Mouse (Mus musculus): ENCODE data around the gene Lmln. TPM values are rescaled to one million over a fixed set of nuclear protein-coding genes. Genes with fewer than 3 reads are reported as not detected.
"Not testable (repeated sequence)": the region's sequence is repeated elsewhere in the genome, so short reads cannot be mapped to it uniquely, and the experiment has no call there.

Lmln gene
- 1 to 10 TPM; 1.2 to 4.1 (median 2.2) TPM for total RNA-seq (2022)

DNA sequence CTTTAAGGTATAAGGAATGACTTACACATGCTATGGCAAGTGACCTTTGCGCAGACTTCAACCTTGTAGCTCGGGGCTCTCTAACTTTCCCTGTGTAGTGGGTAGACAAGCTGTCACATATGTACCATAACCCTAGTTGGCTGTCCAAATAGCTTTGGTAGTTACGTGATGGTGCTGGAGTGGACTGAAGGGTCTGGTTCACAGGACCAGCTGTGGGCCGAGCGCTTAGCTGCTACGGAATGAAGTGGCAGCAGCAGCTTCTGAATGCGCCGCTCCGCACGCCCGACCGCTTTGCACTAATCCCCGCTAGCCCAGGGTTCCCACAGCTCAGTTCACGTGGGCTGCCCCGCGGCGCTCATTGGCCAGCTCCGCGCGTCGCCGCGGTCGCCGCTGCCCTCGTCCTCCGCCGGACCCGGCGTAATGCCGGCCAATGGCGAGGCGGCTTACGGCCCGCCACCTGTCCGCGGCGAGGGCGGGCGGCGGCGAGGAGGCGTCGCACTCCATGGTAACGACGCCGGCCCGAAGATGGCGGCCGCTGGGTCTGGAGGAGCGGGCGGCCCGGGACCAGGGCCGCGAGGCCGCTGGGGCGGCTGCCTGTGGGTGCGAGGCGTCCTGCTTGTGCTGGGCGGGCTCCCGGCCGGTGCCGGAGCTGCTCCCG lies at the start of gene Lmln:
Gene Lmln (plus strand): TSS at position 498 of the 658 bp plus-strand sequence.
- DNase-seq (ENCODE audit: low spot score in 2 of 2), result peak; percentile 78 to 86

DNA sequence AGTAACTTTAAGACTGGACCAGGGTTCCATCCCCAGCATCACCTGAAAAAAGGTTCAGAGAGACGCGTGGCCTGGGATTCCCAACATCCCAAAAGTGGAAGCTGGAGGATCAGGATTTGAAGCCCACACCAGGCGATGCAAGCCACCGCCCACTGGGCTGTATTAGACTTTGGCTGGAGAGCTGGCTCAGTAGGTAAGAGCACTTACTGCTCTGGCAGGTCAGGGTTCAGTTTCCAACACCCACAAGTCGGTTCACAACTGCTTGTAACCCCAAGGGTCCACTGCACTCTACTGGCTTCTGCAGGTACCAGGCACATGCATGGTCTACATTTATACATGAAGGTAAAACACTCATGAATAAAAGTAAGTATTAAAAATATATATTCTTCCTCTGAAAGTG lies 48.5 kb upstream of the Lmln start:
- DNase-seq (ENCODE audit: low spot score in 2 of 2), result no peak

DNA sequence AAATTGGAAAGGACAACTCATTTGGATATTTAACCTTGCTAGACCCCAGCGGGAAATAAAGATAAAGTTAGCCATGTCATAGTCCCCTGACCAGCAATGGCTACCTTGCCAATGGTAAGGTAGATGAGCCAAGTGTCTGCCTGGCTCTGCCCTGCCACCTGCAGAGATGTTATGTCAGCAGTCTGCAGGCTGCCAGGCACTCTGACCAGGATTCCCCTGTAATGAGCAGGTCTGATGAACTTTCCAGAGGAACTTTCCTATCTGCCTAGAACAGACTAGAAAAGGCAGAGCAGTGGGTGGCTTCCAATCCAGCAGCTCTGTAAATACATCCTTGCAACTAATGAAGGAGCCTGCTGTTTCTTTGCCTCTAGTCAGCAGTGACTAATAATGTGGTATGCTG lies 47.4 kb upstream of the Lmln start:
- peak in 1 of 2 experiments; percentile 24 for DNase-seq (ENCODE audit: low spot score in 2 of 2)

DNA sequence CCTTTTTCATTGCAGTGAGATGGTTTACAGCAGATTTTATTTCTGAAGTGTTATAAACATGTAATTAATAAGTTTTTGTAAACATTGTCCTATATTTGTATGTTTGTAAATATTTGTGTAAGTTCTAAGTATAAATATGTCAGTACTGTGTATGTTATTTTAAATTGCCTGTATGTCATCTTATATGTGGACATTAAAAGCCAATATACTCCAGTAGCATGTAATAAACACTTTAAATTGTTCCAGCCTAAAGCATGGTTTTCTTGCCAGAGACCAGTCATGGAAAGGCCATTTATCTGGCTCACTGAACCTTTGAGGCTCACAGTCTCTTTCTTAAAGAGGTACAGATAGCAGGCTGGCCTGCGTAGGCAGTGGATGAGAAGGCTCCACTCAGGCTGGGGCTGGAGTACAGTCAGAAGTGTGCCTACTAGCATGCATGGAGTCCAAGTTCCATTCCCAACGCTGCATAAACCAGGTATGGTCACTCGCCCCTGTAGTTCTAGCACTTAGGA lies 46.9 kb upstream of the Lmln start:
- DNase-seq (ENCODE audit: low spot score in 2 of 2), result no peak

DNA sequence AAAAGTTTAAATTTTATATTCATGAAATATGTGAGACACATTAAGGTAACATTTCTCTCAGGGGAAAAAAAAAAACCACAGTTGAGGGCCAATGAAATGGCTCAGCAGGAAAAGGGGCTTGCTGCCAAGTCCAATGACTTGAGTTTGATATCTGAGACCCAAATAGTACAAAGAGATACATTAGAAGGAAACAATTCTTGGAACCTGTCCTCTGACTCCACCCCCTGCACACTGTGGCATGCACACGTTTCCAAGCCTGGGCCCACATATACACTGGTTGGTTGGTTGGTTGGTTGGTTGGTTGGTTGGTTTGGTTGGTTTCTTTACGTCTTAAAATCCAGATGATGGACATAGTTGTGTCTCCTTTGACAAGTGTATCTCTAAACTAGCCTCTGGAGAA lies 46.3 kb upstream of the Lmln start:
- no peak for DNase-seq (ENCODE audit: low spot score in 2 of 2)

DNA sequence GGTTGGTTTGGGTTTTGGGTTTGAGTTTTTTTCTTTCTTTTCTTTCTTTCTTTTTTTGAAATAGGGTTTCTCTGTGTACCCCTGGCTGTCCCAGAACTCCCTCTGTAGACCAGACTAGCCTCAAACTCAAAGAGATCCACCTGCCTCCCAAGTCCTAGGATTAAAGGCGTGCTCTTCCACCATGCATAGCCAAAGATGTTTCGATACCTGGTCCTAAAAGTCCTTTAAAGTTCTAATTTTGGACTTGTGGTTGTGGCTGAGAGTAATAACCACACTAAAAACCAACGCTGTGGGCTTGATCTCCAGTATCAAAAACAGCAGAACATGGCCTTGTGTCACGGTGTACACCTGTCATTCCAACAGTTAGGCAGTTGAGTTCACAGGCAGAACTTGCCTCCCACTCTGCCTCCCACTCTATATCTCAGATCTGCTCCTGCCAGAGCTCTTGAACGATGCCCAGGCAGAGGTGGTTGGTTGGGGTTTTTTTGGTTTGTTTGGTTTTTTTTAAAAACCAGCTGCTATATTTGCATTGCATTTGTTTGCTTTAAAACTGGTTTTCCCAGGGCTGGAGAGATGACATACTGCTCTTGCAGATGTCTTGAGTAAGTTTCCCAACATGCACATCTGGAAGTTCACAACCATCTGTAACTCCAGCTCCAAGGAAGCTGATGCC lies 44.5 kb upstream of the Lmln start:
- DNase-seq (ENCODE audit: low spot score in 2 of 2), result no peak

DNA sequence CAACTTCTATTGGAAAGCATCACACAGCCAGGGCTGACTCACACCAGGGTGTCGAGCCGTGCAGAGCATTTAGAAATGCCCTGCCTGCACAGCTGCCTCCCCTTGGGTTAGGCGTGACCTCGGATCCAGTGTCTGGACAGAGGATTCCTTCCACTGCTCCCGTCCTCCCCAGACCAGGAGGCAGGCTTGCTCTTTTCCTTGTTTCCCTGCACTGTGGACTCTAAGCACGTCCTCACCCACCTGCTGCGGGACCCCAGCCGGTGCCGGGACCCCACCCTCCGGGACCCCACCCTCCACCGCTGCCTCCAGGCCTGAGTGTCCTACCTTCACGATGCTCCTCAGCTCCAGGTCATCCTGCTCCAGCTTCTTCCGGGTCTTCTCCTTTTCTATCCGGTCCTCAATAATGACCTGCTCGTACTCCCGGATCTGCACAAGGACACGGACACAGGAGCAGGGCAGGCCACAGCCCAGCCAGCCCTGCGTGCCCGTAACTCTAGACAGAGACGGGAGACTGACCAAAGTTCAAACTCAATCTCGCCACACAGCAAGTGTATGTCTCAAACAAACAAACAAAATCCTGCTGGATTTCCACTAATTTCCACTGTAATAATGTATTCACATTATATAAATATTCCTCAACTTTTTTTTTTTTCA lies 43.1 kb upstream of the Lmln start:
- DNase-seq (ENCODE audit: low spot score in 2 of 2), result peak; percentile 17 to 20

DNA sequence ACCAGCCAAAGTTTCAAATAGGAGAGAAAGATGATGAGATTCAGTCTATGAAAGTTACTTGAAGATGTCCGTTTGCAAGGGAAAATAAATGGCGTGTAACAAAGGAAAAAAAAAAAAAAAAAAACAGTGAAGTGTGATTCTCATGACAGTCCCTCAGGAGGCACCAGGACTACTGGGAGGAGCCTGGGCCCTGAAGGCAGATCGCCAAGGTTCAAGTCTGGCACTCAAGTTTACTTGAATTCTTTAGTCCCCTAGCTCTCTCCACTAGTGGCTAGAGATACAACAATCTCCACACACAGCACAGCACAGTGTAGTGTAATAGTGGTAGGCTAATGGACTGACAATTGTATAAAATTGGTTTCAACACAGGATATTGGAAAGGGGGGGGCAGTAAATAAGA lies 40.9 kb upstream of the Lmln start:
- DNase-seq (ENCODE audit: low spot score in 2 of 2), result no peak

DNA sequence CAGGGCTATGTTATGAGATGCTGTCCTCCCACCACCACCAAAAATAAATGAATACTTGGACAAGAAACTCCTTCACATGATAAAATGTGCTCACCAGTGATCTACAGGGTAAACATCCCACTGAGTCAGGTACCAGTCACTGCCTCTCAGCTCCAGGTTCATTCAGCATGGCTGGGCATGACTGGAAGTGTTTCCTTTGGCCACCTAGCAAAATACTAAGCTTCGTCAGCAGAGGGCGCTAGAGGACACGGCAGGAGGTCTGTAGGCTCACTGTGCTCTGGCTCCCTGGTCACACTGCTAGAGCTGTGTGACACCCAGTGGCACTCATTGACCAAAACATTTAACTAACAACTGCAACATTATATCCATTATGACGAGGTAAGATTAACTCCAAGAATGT lies 38.6 kb upstream of the Lmln start:
- DNase-seq (ENCODE audit: low spot score in 2 of 2), result peak; percentile 73 to 76

DNA sequence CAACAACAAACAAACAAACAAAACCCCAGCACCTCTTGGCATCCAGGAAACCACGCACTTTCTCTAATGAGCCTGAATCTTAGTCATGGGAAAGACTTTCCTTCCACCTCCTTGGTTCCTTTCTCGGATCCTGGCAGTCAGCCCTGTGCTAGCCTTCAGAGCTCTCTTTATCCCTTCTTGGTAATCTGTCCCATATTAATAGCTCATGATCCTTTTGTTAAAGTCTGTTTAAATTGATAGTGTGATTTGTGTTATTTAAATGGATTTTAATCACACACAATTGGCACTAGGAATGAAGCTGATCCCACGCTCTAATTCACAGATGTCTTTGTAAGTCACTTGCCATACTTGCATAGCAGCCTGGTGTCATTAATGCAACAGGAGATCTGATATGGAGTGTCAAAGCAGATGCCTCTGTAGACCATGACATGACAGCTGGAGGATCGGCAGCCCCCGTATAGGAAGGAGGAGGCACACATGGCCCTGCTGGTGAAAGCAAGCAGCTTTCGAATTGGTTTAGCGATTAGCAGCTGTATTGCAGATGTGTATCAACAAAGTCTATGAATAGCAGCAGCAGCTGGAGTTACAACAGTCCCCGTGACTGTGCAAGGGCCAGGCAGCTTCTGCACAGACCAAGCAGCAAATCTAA lies 37.7 kb upstream of the Lmln start:
- DNase-seq (ENCODE audit: low spot score in 2 of 2), result no peak

DNA sequence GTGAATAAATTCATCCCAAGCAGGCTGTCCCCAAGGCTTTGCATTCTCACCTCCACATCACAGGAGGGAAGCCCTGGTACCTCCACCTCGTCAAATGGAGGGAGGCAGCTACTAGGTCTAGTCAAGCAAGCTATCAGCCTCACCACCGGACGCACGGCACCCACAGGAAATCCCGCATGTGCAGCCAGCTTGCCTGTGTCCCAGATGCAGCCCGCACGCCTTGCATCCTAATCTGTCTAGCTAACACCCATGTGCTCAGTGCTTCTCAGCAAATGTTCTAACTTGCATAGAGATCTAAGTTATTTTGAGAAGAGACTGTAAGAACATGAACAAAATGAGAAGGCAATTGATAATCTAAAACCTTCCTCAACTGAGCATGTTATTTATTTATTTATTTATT lies 36.0 kb upstream of the Lmln start:
- DNase-seq (ENCODE audit: low spot score in 2 of 2), result no peak

DNA sequence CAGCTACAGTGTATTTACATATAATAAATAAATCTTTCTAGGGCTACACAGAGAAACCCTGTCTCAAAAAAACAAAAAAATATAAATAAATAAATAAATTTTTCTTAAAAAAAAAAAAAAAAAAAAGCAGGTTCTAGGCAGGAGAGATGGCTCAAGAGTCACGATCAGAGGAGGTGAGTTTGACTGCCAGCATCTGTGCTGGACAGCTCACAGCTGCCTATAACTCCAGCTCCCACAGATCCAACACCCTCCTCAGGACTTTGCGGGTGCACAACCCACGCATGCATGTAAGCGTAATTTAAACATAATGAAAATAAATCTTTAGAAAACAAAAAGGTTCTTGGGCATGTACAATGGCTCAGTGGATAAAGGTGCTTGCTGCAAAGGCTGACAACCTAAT lies 26.3 kb upstream of the Lmln start:
- DNase-seq (ENCODE audit: low spot score in 2 of 2), result no peak

DNA sequence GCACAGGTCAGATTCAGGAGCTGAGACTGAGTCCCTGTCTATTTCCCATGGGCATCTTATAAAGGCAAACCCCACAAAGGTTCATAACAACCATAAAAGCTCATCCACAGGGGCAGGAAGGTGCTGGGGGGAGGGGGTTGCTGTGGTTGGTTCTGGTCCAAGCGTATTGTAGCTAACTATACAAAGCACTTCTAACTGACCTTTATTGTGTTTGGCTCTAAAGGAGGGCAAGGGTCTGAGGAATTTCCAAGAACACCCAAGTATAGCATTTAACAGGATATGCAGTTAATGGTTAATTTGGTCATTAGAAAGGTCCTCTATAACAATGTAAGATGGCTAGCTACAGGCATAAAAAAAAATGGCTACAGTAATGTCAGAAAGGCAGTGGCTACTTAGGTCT lies 19.6 kb upstream of the Lmln start:
- no peak for DNase-seq (ENCODE audit: low spot score in 2 of 2)

DNA sequence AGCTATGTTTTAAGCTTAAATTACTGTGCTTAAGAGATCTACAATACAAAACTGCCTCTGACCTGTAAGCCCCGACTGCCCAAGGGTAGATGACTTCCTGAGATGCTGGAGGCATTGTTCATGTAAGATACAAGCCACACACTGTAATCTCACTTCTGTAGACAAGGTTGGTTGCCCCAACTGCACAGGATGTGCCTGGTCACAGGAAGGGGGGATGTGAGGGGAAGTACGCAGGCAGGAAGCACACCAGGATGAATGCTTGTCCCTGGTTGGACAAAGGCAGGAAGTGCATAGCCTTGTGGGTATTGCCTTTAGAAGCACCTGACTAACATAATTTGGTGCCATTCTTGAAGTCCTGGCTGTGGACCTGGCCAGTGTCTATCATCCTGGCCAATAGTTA lies 19.1 kb upstream of the Lmln start:
- no peak for DNase-seq (ENCODE audit: low spot score in 2 of 2)

DNA sequence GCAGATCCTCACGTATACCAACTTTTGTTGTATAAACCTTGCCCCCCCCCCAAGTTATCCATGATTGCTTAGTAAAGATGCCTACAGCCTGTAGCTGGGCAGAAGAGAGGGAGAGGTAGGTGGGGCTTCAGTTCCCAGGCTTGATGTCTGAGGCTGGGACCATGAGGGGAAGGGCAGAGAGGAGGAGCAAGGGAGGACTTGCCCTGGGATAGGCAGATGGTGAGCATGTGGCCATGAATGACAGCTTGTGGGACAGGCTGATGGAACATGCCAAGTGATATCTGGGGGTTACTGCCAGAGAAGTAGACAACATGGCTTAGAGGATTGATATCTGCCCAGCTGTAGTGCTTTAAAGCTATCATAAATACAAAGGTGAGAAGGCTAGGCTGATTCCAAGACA lies 14.3 kb upstream of the Lmln start:
- DNase-seq (ENCODE audit: low spot score in 2 of 2), result no peak

DNA sequence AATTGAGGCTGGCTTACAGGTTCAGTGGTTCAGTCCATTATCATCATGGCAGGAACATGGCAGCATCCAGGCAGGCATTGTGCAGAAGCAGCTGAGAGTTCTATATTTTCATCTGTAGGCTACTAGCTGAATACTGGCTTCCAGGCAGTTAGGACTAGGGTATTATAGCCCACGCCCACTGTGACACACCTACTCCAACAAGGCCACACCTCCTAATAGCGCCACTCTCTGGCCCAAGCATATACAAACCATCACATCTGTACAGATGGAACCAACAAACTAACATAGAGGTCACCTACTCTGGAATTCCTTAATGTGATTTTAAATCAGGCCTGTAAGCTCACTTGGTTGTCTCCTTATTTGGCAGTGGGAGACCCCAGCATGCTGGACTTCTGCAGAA lies 13.6 kb upstream of the Lmln start:
- no peak for DNase-seq (ENCODE audit: low spot score in 2 of 2)

DNA sequence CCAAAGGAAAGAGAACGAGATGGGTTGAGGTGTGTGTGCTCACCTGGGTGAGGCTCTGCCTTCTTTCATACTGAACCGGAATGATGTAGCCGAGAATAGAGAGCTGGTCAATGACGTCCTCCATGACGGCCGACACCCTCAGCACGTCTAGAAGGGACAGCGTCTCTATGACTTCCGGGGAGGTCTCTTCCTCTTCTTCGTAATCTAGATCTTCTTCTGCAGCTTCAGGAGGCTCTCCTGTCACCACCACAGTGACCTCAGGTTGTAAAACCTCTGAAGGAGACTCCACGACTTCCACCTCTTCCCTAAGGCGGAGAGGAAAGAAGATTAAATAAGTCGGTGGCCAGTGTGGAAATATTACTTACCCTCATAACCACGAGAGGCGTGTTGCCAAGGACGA lies 12.5 kb upstream of the Lmln start:
- DNase-seq (ENCODE audit: low spot score in 2 of 2), result no peak

DNA sequence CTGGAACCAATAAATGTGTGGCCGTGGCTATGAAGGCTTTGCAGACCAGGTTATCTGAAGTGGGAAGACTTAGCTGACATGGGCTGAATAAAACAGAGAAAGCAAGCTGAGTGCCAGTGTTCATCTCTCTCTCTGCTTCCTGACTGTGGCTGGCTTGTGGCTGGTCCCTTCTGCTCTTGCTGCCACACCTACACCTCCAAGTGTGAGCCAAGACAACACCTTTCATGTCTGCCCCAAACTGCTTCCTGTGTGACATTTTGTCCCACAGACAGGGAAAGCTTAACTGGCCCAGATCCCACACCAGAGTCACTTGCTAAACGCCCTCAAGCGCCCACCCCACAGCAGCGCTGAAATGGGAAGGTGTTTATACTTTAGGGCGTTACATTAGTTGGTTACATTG lies 9.2 kb upstream of the Lmln start:
- DNase-seq (ENCODE audit: low spot score in 2 of 2), result no peak

DNA sequence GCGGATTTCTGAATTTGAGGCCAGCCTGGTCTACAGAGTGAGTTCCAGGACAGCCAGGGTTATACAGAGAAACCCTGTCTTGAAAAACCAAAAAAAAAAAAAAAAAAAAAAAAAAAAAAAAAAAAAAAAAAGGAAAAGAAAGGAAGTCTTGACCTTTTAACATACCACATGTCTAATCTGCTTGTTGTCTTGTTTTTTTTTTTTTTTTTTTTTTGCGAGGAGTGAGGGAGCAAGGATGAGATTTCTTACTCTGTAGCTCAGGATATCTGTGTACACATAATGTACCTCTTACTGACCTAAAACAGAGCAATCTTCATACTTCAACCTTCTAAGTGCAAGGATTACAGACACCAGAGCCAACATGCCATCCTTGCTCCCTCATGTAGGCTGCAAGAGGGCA lies 7.4 kb upstream of the Lmln start:
- DNase-seq (ENCODE audit: low spot score in 2 of 2), result not testable (repeated sequence)

DNA sequence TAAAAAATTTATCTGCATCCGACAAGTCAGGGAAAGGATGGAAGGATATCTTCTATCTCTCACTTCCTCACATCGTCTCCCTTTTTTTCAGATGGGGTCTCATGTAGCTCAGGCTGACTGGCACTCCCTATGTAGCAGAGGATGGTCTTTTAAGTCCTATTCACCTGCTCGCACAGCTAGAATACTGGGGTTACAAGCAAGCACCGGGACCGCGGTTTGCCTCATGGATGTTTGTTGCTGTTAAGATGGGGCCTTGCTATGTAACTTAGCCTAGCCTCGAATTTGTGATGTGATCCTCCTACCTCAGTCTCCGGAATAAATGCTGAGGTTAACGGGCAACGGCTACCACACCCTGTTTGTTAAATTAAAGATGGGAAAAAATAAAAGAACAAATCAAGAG lies 6.7 kb upstream of the Lmln start:
- no peak for DNase-seq (ENCODE audit: low spot score in 2 of 2)

DNA sequence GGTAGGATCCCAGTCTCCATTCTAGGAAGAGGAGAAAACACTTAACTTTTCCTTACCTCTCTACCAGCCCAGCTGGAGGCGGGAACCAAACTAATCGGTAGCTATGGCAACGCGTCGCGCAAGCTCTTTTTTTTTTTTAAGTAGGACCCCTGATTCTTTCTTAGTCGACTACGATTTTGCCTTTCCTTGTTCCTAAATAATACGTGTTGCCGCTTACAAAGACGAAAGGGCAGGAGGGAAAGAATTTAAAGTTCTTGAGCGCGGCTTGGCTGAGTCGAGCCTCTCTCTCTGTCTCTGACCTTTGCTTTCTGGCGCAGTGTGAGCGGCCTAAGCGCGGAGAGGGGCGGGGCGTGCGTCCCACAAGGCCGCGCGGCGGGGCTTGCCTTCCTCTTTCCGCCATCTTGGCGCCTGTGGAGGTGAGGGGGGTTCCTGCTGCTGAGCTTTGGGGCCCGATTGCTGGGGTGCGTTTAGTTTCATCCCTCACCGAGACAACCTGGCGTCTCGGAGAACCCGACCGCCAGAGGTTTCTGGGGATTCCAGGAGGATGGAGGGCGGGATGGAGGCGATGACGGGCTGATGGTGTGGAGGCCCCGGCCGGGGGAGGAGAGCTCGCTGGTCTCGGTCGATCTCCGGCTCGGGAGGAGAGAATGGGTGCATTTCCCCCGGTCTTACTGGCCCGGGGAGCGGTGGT lies 6.1 kb upstream of the Lmln start, which contains the start of the genes Iqcg and Rpl35a:
Gene Iqcg (minus strand): TSS at position 124 of the 691 bp plus-strand sequence.
Gene Rpl35a (plus strand): TSS at position 359 of the 691 bp plus-strand sequence.
- peak; percentile 84 to 85 for DNase-seq (ENCODE audit: low spot score in 2 of 2)

Data from gastrocnemius, adult 8-10 months (tissue).